ENCODE assay signal across 32 mouse cellular contexts in the genomic region with DNA sequence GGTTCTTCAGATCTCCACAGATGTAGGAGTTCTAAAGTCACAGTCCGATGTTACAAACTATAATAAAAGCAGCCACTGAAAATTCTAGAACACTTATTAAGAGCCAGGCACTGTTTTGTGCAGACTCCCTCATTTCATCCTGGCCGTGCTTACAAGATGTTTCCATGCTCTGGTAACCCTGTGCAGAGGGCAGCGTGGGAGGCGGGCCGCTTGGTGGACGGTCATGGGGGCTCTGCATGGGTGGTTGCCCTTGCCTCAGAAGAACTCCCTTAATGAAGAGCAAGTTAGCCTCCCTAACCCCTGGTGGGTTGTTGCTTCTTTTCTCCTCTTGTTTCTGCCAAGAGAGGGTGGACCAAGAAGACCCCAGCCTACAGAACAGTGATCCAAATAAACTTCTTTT. TPM values are rescaled to one million over a fixed set of nuclear protein-coding genes. Genes with fewer than 3 reads are reported as not detected.
DNase-seq lines count a peak whose midpoint lies in the region; ATAC-seq and TF ChIP-seq lines count a peak whose summit lies in the region.
"Had no signal": no experiment of that assay in that cellular context is flagged by ENCODE, and none has a peak within 500 bp of the region (broad histone marks: within the 10 kb centered on the region; RNA-seq: fewer than 3 reads in every experiment).

No protein-coding gene starts in this region.

- H3K9ac ChIP-seq in intestine, embryonic 16.5 days (ENCODE audit: low read depth, low read length), result no peak overlapping the region
- no peak overlapping the region for H3K9ac ChIP-seq in forebrain, embryonic 15.5 days (replicated peaks)
- H3K9ac ChIP-seq: embryonic facial prominence, embryonic 13.5 days; heart, embryonic 13.5 days; hindbrain, embryonic 15.5 days; limb, embryonic 15.5 days; liver, embryonic 13.5 days; midbrain, embryonic 13.5 days had no signal

- no peak overlapping the region for H3K27ac ChIP-seq in kidney, adult 2 months (ENCODE audit: insufficient read depth, low read depth, low read length)
- peak overlapping the region; percentile 29; the same call in 1 of the 2 replicates for H3K27ac ChIP-seq in intestine, embryonic 16.5 days (ENCODE audit: low read length)
- H3K27ac ChIP-seq in forebrain, embryonic 15.5 days (replicated peaks), result no peak overlapping the region
- H3K27ac ChIP-seq: embryonic facial prominence, embryonic 13.5 days; forebrain, embryonic 10.5 days; gastrocnemius, adult 2 months; heart, adult 2 months; heart, embryonic 13.5 days; hindbrain, embryonic 15.5 days; limb, embryonic 10.5 days; limb, embryonic 15.5 days; liver, embryonic 13.5 days; midbrain, embryonic 13.5 days; stomach, postnatal 0 days had no signal

- 0 out of 2 replicates have a peak, but pooled peaks cover 4% of the 10 kb centered on the region for H3K9me3 ChIP-seq in intestine, embryonic 16.5 days (ENCODE audit: control insufficient read depth, low read length)
- H3K9me3 ChIP-seq in forebrain, embryonic 15.5 days, result no peaks in the 10 kb centered on the region
- H3K9me3 ChIP-seq: hindbrain, embryonic 15.5 days; limb, embryonic 10.5 days; liver, embryonic 13.5 days; midbrain, embryonic 13.5 days had no signal

- H3K4me2 ChIP-seq in intestine, embryonic 16.5 days (ENCODE audit: low read depth, low read length), result no peak overlapping the region
- H3K4me2 ChIP-seq in forebrain, embryonic 15.5 days (replicated peaks), result no peak overlapping the region
- H3K4me2 ChIP-seq: embryonic facial prominence, embryonic 13.5 days; heart, embryonic 13.5 days; hindbrain, embryonic 15.5 days; limb, embryonic 15.5 days; liver, embryonic 13.5 days; midbrain, embryonic 13.5 days had no signal

- no peaks in the 10 kb centered on the region for H3K4me1 ChIP-seq in kidney, adult 2 months (ENCODE audit: control insufficient read depth, insufficient read depth, low read length)
- H3K4me1 ChIP-seq in intestine, embryonic 16.5 days (ENCODE audit: control insufficient read depth, insufficient read depth, low read length), result peaks cover 6% of the 10 kb centered on the region
- no peaks in the 10 kb centered on the region for H3K4me1 ChIP-seq in forebrain, embryonic 15.5 days
- H3K4me1 ChIP-seq: heart, embryonic 13.5 days; hindbrain, embryonic 15.5 days; limb, embryonic 15.5 days; liver, embryonic 13.5 days; midbrain, embryonic 13.5 days had no signal

- no peak for ATAC-seq in intestine, embryonic 16.5 days
- no peak for ATAC-seq in forebrain, embryonic 15.5 days (replicated peaks)
- ATAC-seq: CD4-positive, CD25-positive, alpha-beta regulatory T cell, adult 4 months; forebrain, embryonic 16.5 days; midbrain, embryonic 13.5 days had no signal

- TF ChIP-seq POLR2A in kidney, adult 2 months (IDR thresholded peaks at IDR 0.05; ENCODE audit: low read depth, low read length), result no peak

- peak; percentile 1 for DNase-seq in kidney, adult 18-20 months
- DNase-seq in kidney, adult 2 months, result no peak
- DNase-seq in kidney, postnatal 10 days, result peak; percentile 28
- DNase-seq in kidney, adult 11 months, result no peak
- DNase-seq in kidney, postnatal 4 days, result peak; percentile 67 to 78
- DNase-seq: adrenal gland, postnatal 14 days; cerebellum, adult 11 months; cerebellum, adult 9-10 months; cerebellum, postnatal 36 days; gastrocnemius, adult 2 months; gastrocnemius, postnatal 36 days; heart, adult 2 months; heart, postnatal 10 days; liver, embryonic 13.5 days; lung, adult 18-20 months; lung, postnatal 4 days; retina, postnatal 1 day; right cerebral cortex, postnatal 14 days; thymus, postnatal 4 days had no signal

- no peaks in the 10 kb centered on the region for H3K27me3 ChIP-seq in kidney, adult 2 months (replicated peaks; ENCODE audit: control insufficient read depth, insufficient read depth, low read length)
- H3K27me3 ChIP-seq in intestine, embryonic 16.5 days (replicated peaks; ENCODE audit: control insufficient read depth, insufficient read depth, low read length), result no peaks in the 10 kb centered on the region
- no peaks in the 10 kb centered on the region for H3K27me3 ChIP-seq in forebrain, embryonic 15.5 days
- H3K27me3 ChIP-seq: embryonic facial prominence, embryonic 13.5 days; heart, embryonic 13.5 days; hindbrain, embryonic 15.5 days; limb, embryonic 15.5 days; liver, embryonic 13.5 days; midbrain, embryonic 13.5 days had no signal

- H3K36me3 ChIP-seq in kidney, adult 2 months (ENCODE audit: control insufficient read depth, insufficient read depth, low read length), result no peaks in the 10 kb centered on the region
- peaks cover 6% of the 10 kb centered on the region; the same call in 1 of the 2 replicates for H3K36me3 ChIP-seq in intestine, embryonic 16.5 days (ENCODE audit: control insufficient read depth, insufficient read depth, low read length)
- peaks cover 14% of the 10 kb centered on the region; the same call in 1 of the 2 replicates for H3K36me3 ChIP-seq in forebrain, embryonic 15.5 days

- no peak overlapping the region for H3K4me3 ChIP-seq in kidney, adult 2 months (ENCODE audit: insufficient read depth, low read depth, low read length)
- H3K4me3 ChIP-seq in intestine, embryonic 16.5 days (ENCODE audit: low read length), result no peak overlapping the region
- H3K4me3 ChIP-seq in forebrain, embryonic 15.5 days, result no peak overlapping the region
- H3K4me3 ChIP-seq: embryonic facial prominence, embryonic 13.5 days; forebrain, embryonic 10.5 days; gastrocnemius, adult 2 months; heart, adult 2 months; heart, embryonic 13.5 days; hindbrain, embryonic 15.5 days; limb, embryonic 10.5 days; limb, embryonic 15.5 days; liver, embryonic 13.5 days; megakaryocyte, embryonic 14.5 days; midbrain, embryonic 13.5 days had no signal

- 35% methylated on average over 6 of the region's 6 CpGs for WGBS in kidney, adult 2 months
- 88% methylated on average over 6 of the region's 6 CpGs for WGBS in intestine, embryonic 16.5 days
- WGBS in forebrain, embryonic 15.5 days, result 84% methylated on average over 6 of the region's 6 CpGs

- no peak for TF ChIP-seq CTCF in kidney, adult 2 months (conservative IDR thresholded peaks at IDR 0.05; ENCODE audit: insufficient read depth, insufficient read length, low read depth, low read length)

RNA-seq across cellular contexts. Expression of a gene that starts 11.3 kb away (rescaled TPM):
- polyA plus RNA-seq in kidney, adult 2 months (2012; rRNA removed), result 13.3 and 18.5 TPM in 2 replicates
- polyA plus RNA-seq in intestine, embryonic 16.5 days (2015; fragmentation: Nextera tagmentation; extraction: Ambion mirVana), result 102 and 109 TPM in 2 replicates
- polyA plus RNA-seq in forebrain, embryonic 15.5 days (2015; fragmentation: Nextera tagmentation; extraction: Ambion mirVana), result 28.7 and 28.8 TPM in 2 replicates

Comparison
In these comparisons a context has a peak if more than half of its experiments do, and no peak if none do; other contexts are left out.
1. DNase-seq: peak in kidney, adult 18-20 months (single experiment), kidney, postnatal 10 days (single experiment) and kidney, postnatal 4 days (2 of 2); none in kidney, adult 2 months (single experiment) and kidney, adult 11 months (single experiment).